Comparison of ENCODE assay signal across 22 mouse cellular contexts in genomic region chr16:34483716-34484115, GRCm38 (mm10).
DNase-seq lines count a peak whose midpoint lies in the region; ATAC-seq and TF ChIP-seq lines count a peak whose summit lies in the region.
"Had no signal": no experiment of that assay in that cellular context is flagged by ENCODE, and none has a peak within 500 bp of the region (broad histone marks: within the 10 kb centered on the region; RNA-seq: fewer than 3 reads in every experiment).

No protein-coding gene starts in this region.

- no peak for TF ChIP-seq POLR2A in limb, embryonic 14.5 days (IDR thresholded peaks at IDR 0.05; ENCODE audit: borderline replicate concordance, extremely low read depth, insufficient read depth, insufficient read length)

- no peak overlapping the region for H3K4me3 ChIP-seq in hindbrain, embryonic 10.5 days
- no peak overlapping the region for H3K4me3 ChIP-seq in hindbrain, embryonic 14.5 days (replicated peaks; ENCODE audit: low read length)
- no peak overlapping the region for H3K4me3 ChIP-seq in neural tube, embryonic 11.5 days (ENCODE audit: low read depth, low read length)
- no peak overlapping the region for H3K4me3 ChIP-seq in neural tube, embryonic 15.5 days (replicated peaks)
- H3K4me3 ChIP-seq in limb, embryonic 14.5 days (replicated peaks; ENCODE audit: low read length) = no peak overlapping the region
- H3K4me3 ChIP-seq: embryonic facial prominence, embryonic 15.5 days; erythroblast, embryonic 14.5 days; forebrain, embryonic 10.5 days; heart, embryonic 13.5 days had no signal

- no peaks in the 10 kb centered on the region for H3K27me3 ChIP-seq in hindbrain, embryonic 10.5 days (ENCODE audit: insufficient read depth, poor library complexity, severe bottlenecking)
- H3K27me3 ChIP-seq in hindbrain, embryonic 14.5 days (ENCODE audit: control insufficient read depth, insufficient read depth, low read length) = no peaks in the 10 kb centered on the region
- no peaks in the 10 kb centered on the region for H3K27me3 ChIP-seq in neural tube, embryonic 11.5 days (ENCODE audit: control insufficient read depth, insufficient read depth, low read length)
- H3K27me3 ChIP-seq in neural tube, embryonic 15.5 days (replicated peaks) = no peaks in the 10 kb centered on the region
- H3K27me3 ChIP-seq in limb, embryonic 14.5 days (ENCODE audit: control insufficient read depth, insufficient read depth, low read length) = no peaks in the 10 kb centered on the region
- H3K27me3 ChIP-seq: embryonic facial prominence, embryonic 15.5 days; heart, embryonic 13.5 days; Patski had no signal

- H3K4me2 ChIP-seq in hindbrain, embryonic 14.5 days (replicated peaks) = no peak overlapping the region
- H3K4me2 ChIP-seq in neural tube, embryonic 11.5 days (ENCODE audit: low read depth) = no peak overlapping the region
- no peak overlapping the region for H3K4me2 ChIP-seq in neural tube, embryonic 15.5 days
- H3K4me2 ChIP-seq in limb, embryonic 14.5 days (replicated peaks; ENCODE audit: low read depth, low read length, severe bottlenecking) = no peak overlapping the region
- H3K4me2 ChIP-seq: embryonic facial prominence, embryonic 15.5 days; heart, embryonic 13.5 days had no signal

- H3K9me3 ChIP-seq in hindbrain, embryonic 10.5 days = no peaks in the 10 kb centered on the region
- H3K9me3 ChIP-seq in hindbrain, embryonic 14.5 days (ENCODE audit: control insufficient read depth, low read length) = no peaks in the 10 kb centered on the region
- H3K9me3 ChIP-seq in neural tube, embryonic 11.5 days (ENCODE audit: control insufficient read depth, low read length) = no peaks in the 10 kb centered on the region
- no peaks in the 10 kb centered on the region for H3K9me3 ChIP-seq in neural tube, embryonic 15.5 days (replicated peaks)
- no peaks in the 10 kb centered on the region for H3K9me3 ChIP-seq in limb, embryonic 14.5 days (ENCODE audit: control insufficient read depth, low read length)
- H3K9me3 ChIP-seq: embryonic facial prominence, embryonic 15.5 days; forebrain, embryonic 10.5 days; heart, embryonic 13.5 days had no signal

- DNase-seq in hindbrain, embryonic 10.5 days (ENCODE audit: low spot score) = peak; percentile 23
- DNase-seq in hindbrain, embryonic 14.5 days (ENCODE audit: low spot score) = no peak
- DNase-seq in neural tube, embryonic 11.5 days (ENCODE audit: low spot score) = peak; percentile 41
- peak; percentile 36 for DNase-seq in limb, embryonic 14.5 days (ENCODE audit: low spot score)
- no peak for DNase-seq in cerebellum, postnatal 14 days
- DNase-seq in cerebellum, adult 8-10 months = no peak
- DNase-seq: adrenal gland, postnatal 14 days; cerebellum, adult 11-12 months; cerebellum, adult 9-11 months; embryo, embryonic 11 days; gastrocnemius, postnatal 14 days; heart, postnatal 36 days; kidney, adult 11 months had no signal

- WGBS in hindbrain, embryonic 10.5 days = 58% methylated on average over 6 of the region's 6 CpGs
- WGBS in hindbrain, embryonic 14.5 days = 30% methylated on average over 6 of the region's 6 CpGs
- WGBS in neural tube, embryonic 11.5 days = 45% methylated on average over 6 of the region's 6 CpGs
- 49% methylated on average over 6 of the region's 6 CpGs for WGBS in neural tube, embryonic 15.5 days
- WGBS in limb, embryonic 14.5 days = 36% methylated on average over 6 of the region's 6 CpGs

- no peak overlapping the region for H3K27ac ChIP-seq in hindbrain, embryonic 10.5 days
- H3K27ac ChIP-seq in hindbrain, embryonic 14.5 days = no peak overlapping the region
- H3K27ac ChIP-seq in neural tube, embryonic 11.5 days (ENCODE audit: low read depth, low read length) = no peak overlapping the region
- no peak overlapping the region for H3K27ac ChIP-seq in neural tube, embryonic 15.5 days (replicated peaks)
- H3K27ac ChIP-seq in limb, embryonic 14.5 days (replicated peaks; ENCODE audit: low read depth, low read length) = no peak overlapping the region
- H3K27ac ChIP-seq: embryonic facial prominence, embryonic 15.5 days; forebrain, embryonic 10.5 days had no signal

- peaks cover 35% of the 10 kb centered on the region for H3K4me1 ChIP-seq in hindbrain, embryonic 10.5 days (replicated peaks)
- peaks cover 19% of the 10 kb centered on the region for H3K4me1 ChIP-seq in hindbrain, embryonic 14.5 days (replicated peaks; ENCODE audit: control insufficient read depth, insufficient read depth, low read length)
- H3K4me1 ChIP-seq in neural tube, embryonic 11.5 days (ENCODE audit: control insufficient read depth, insufficient read depth, low read length) = peaks cover 6% of the 10 kb centered on the region; the same call in 1 of the 2 replicates
- peaks cover 20% of the 10 kb centered on the region for H3K4me1 ChIP-seq in neural tube, embryonic 15.5 days
- H3K4me1 ChIP-seq in limb, embryonic 14.5 days (ENCODE audit: control insufficient read depth, insufficient read depth, low read length) = peaks cover 12% of the 10 kb centered on the region; the same call in 1 of the 2 replicates

- H3K36me3 ChIP-seq in hindbrain, embryonic 10.5 days = no peaks in the 10 kb centered on the region
- no peaks in the 10 kb centered on the region for H3K36me3 ChIP-seq in hindbrain, embryonic 14.5 days (replicated peaks; ENCODE audit: control insufficient read depth, insufficient read depth)
- no peaks in the 10 kb centered on the region for H3K36me3 ChIP-seq in neural tube, embryonic 11.5 days (ENCODE audit: control insufficient read depth, insufficient read depth, low read length)
- no peaks in the 10 kb centered on the region for H3K36me3 ChIP-seq in neural tube, embryonic 15.5 days
- no peaks in the 10 kb centered on the region for H3K36me3 ChIP-seq in limb, embryonic 14.5 days (ENCODE audit: control insufficient read depth, insufficient read depth, low read length)
- H3K36me3 ChIP-seq: embryonic facial prominence, embryonic 15.5 days; forebrain, embryonic 10.5 days; heart, embryonic 13.5 days had no signal

- no peak for ATAC-seq in hindbrain, embryonic 14.5 days (ENCODE audit: low FRiP score)
- no peak for ATAC-seq in neural tube, embryonic 11.5 days (ENCODE audit: insufficient read depth, low FRiP score, low TSS enrichment)
- ATAC-seq in neural tube, embryonic 15.5 days (ENCODE audit: low FRiP score) = no peak
- no peak for ATAC-seq in limb, embryonic 14.5 days (ENCODE audit: low FRiP score, low read depth)
- ATAC-seq: activated CD4-positive, CD25-positive, alpha-beta regulatory T cell, adult 4 months; forebrain, embryonic 14.5 days; hindbrain, embryonic 16.5 days; Patski had no signal

- no peak overlapping the region for H3K9ac ChIP-seq in hindbrain, embryonic 14.5 days
- H3K9ac ChIP-seq in neural tube, embryonic 11.5 days (ENCODE audit: low read length) = no peak overlapping the region
- H3K9ac ChIP-seq in neural tube, embryonic 15.5 days (replicated peaks) = no peak overlapping the region
- no peak overlapping the region for H3K9ac ChIP-seq in limb, embryonic 14.5 days (ENCODE audit: low read depth, low read length, severe bottlenecking)
- H3K9ac ChIP-seq: embryonic facial prominence, embryonic 15.5 days; heart, embryonic 13.5 days had no signal

Comparison
In these comparisons a context has a peak if more than half of its experiments do, and no peak if none do; other contexts are left out.
1. DNase-seq: peak in hindbrain, embryonic 10.5 days (single experiment), neural tube, embryonic 11.5 days (single experiment) and limb, embryonic 14.5 days (single experiment); none in hindbrain, embryonic 14.5 days (single experiment), cerebellum, postnatal 14 days (0 of 2) and cerebellum, adult 8-10 months (single experiment).